Mouse (Mus musculus) thymus, postnatal 10 days (tissue): Measurements from ENCODE around the gene Sele.
"Not testable (repeated sequence)": the region's sequence is repeated elsewhere in the genome, so short reads cannot be mapped to it uniquely, and the experiment has no call there.

Experiments
- DNase-seq, 2 experiments: peaks; one replicate each; pipeline ENCODE4 v3.0.0; 2021; ENCODE audit warnings: low spot score in 2 of 2

Sele gene

DNA sequence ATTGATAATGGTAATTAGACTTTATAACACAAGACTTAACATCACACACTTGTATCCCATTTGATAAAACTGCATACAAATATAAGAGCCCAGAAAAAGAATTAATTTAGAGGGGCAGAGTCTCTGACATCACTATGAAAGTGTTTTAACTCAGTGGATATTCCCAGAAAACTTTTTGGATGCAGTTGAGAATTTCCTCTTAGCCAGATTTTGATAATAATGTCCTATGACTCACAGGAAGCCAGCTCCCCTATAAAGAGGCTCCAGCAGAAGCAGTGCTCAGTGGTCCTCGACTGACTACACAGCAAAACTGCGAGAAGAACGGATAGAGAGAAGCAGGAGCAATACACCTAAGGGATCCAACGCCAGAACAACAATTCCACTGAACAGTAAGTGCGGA is at the start of gene Sele:
Sele (plus strand) TSS at position 301 of the 400 bp plus-strand sequence.
- no peak for DNase-seq

GRCm38 (mm10) chr1:164001831-164002452 is 46.1 kb upstream of the Sele start:
- no peak for DNase-seq

DNA sequence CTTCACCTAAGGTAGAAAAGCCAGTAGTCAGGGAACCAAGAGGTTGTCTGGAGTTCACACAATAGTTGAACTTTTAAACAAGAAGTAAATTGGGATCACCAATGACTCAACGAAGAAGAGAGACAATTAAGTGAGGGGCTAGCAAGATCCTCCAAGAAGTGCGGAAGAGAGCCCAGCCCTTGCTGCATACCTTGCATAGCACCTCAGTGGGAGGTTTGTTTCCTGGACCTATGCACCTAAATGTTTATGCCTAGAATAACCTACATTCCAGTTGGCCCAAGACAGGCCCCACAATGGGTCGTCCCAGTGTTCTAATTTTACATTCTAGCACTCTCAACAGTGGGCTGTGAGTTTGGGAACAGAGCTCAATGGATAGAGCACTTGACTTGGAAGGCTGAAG is 43.7 kb upstream of the Sele start:
- DNase-seq: no peak

DNA sequence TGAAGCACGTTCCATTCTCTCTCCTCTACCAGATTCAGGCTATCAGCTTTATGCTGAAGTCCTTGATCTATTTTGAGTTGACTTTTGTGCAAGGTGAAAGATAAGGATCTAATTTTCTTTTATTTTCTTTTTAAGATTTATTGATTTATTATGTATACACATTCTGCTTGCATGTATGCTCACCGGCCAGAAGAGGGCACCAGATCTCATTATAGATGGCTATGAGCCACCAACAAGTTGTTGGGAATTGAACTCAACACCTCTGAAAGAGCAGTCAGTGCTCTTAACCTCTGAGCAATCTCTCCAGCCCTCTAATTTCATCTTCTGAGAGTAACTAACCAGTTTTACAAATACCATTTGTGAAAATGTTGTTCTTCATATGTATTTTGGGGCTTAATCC is 38.8 kb upstream of the Sele start:
- DNase-seq: peak in 1 of 2 experiments; percentile 53

GRCm38 (mm10) chr1:164014616-164015015 is 33.4 kb upstream of the Sele start:
- no peak for DNase-seq

GRCm38 (mm10) chr1:164018221-164018896 is 29.7 kb upstream of the Sele start:
- no peak for DNase-seq

DNA sequence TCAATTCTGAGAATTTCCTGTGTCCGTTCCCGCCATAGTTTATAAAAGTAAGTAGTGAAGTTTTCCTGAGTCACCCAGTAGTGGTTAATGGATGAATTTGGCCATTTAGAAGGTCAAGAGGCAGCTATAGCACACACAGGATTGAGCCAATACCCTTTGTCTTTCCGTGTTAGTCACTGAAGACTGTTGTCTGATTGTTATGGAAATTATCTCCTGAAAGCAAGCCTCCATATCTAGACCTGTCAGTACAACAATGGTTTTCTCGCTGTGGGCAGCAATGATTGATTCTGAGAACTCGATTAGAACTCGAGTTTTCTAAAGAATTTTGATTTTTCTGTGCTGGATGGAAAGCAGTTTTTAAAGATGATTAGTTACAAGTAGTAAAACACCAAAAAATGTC is 28.2 kb upstream of the Sele start:
- no peak for DNase-seq

- DNase-seq: not testable (repeated sequence)
These were observed 27.3 kb upstream of the Sele start for GRCm38 (mm10) chr1:164020746-164021145.

- not testable (repeated sequence) for DNase-seq
These were observed 25.9 kb upstream of the Sele start for GRCm38 (mm10) chr1:164022106-164022505.

- DNase-seq: no peak
These were observed 22.3 kb upstream of the Sele start for GRCm38 (mm10) chr1:164025685-164026084.

DNA sequence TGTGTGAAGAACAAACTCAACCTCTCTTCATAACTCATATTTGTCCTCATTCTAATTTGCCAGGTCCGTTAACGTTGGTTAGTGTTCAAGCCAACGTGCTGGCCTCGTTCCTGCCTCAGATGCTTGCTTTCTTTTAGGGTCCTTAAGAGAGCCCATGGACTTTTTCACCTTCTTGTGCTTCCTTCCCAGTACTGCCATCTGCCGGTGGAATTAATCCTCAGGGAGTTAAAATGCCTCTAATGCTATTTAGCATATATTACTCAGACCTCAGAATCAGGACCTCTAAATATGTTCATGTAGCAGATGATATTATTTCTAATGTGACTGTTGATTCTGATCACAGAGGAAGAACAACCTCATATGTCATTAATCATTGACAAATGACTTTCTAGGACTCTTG is 20.6 kb upstream of the Sele start:
- DNase-seq: peak in 1 of 2 experiments; percentile 42

DNA sequence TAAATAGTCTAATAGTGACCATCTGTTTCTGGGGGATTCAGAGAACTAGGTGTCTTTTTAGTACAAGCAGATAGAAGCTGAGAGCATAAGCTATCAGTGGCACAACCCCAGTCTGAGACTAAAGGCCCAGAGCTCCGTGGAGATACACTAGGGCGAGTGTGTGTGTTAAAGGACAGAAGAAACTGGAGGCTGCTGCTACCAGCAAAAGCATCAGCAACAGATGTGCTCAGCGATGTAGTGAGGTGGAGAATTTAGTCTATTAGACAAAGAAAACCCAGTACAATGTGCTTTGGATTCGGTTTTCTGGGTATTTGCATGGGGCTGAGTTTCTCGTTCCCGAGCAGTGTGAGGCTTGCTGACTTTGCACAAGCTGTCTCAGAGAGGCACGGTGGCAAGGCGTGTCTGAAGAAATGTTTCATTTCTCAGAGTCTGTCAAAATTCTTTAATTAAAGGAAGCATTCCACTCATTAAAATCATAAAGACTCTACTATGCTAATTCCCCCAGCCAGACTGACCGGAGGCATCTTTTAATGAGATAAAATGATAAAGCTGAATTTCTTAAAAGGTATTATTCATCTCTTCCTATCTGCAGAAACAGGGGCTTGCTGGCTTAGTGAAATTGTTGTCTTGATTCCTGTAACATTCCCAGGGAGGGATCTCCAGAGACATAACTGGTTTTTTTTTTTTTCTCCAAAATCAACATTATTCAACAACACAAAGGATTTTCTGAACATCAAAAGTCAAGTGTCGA is 7.5 kb upstream of the Sele start:
- no peak for DNase-seq

GRCm38 (mm10) chr1:164043549-164043948 is 4.5 kb upstream of the Sele start:
- DNase-seq: no peak

- no peak for DNase-seq
These were observed 5.5 kb downstream of the Sele start for GRCm38 (mm10) chr1:164053561-164053960.

- no peak for DNase-seq
These were observed 6.8 kb downstream of the Sele start for GRCm38 (mm10) chr1:164054800-164055199.

DNA sequence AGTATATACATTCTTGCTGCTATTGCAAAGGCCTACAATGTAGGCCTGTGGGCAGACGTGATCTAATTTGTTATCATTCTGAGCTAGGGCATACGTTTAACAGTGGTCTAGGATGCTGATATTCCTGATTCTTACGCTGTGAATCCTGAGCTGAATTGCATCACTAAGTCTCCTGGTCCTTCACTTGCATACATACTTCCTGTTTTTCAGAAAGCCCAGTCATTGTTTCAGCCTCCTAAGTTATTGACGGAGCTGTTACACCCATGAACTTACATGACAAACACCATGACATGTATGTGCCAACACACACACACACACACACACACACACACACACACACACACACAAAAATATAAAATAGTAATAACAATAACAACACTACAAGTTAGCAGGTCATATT is 12.0 kb downstream of the Sele start:
- no peak for DNase-seq

DNA sequence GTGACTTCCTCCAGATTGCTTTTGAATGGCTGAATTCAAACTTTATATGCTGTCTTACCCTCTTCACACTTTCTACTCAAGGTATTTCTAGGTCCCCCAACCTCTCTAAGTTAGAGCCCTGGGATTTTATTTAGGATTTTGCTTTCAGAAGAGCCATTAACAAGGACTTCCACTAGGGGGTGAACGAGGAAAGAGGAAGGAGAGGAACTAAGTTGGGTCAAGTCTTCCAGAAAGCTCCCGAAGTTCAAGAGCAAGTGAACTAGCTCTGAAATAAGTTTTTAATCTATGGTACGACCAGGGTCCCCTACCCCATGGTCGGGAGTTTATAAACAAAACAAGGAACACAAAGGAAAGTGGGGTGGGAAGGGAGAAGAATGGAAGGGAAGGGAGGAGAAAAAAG is 13.2 kb downstream of the Sele start:
- DNase-seq: peak in 1 of 2 experiments; percentile 73

- DNase-seq: peak; percentile 75 to 82
These were observed 13.9 kb downstream of the Sele start, which contains the start of gene Sell for GRCm38 (mm10) chr1:164061925-164062324. TSS of gene Sell (plus strand) at chr1:164061982.

DNA sequence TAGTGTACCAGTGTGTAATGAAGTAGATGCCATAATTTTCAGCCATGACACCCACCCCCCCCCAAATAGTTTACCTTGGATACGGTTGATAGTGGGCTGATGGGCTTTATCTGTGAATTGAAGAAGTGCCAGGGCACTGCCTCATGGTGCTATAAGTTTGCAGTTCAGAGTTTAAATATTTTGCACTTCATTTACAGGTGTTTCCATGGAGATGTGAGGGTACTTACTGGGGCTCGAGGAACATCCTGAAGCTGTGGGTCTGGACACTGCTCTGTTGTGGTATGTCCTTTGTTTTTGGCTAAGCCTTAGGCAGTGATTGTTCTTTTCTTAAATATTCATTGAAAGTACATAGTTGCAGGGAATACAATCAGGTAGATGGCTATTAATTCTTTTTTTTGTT is 14.8 kb downstream of the Sele start:
- no peak for DNase-seq

- peak in 1 of 2 experiments; percentile 25 for DNase-seq
These were observed 15.7 kb downstream of the Sele start for GRCm38 (mm10) chr1:164063745-164064144.

DNA sequence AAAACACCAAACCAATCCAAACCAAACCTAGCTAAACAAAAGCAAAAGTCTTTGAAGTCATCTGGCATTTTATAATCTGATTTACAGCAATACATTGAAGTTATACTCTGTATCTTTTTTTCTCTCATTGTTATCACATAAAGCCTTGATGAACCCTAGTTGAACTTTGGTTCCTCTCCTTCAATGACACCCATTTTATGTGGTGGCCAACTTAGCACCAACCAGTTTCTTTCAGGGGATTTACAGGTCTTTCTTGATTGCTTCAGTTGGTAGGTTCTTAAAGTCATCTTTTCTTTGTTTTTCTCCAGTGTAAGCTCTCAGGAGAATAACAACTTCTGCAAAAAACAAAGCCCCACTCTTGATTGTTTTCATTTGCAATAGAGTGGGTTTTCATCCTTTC is 21.2 kb downstream of the Sele start:
- no peak for DNase-seq

DNA sequence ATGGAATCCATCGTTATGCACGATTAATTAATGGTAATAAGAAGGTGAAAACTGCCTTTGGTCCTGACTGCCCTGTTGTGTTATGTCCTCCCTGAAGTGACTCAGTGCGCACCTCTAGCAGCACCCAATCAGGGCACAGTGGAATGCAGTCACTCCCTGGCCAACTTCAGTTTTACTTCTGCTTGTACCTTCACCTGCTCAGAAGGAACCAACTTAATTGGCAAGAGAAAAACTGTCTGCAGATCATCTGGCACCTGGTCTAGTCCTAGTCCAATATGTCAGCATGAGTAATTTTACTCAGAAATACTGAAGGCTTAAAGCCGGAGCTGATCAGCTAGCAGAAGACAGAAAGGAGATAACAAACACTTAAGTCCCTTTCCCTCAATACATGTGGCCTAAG is 22.4 kb downstream of the Sele start:
- no peak for DNase-seq

- peak; percentile 64 to 66 for DNase-seq
These were observed 23.1 kb downstream of the Sele start for GRCm38 (mm10) chr1:164071111-164071510.
